Mouse (Mus musculus): ENCODE results near the gene Mrps27. TPM values are rescaled to one million over a fixed set of nuclear protein-coding genes. Genes with fewer than 3 reads are reported as not detected.
"Not testable (repeated sequence)": the region's sequence is repeated elsewhere in the genome, so short reads cannot be mapped to it uniquely, and the experiment has no call there.

Gene Mrps27
- 10 to 100 TPM; 30.6 to 33.3 TPM for total RNA-seq (2021)
- long read RNA-seq, experiment 1, transcript Mrps27-201 (11 exons, 1,849 nt): major isoform, 76 of 86 reads
- long read RNA-seq, experiment 1, partial matches to known transcripts: 3 of 86 reads
- long read RNA-seq, experiment 1, other reads (novel, unspliced or antisense): 7 of 86 reads
- long read RNA-seq, experiment 2, transcript Mrps27-201 (11 exons, 1,849 nt): major isoform, 88 of 99 reads
- long read RNA-seq, experiment 2, partial matches to known transcripts: 4 of 99 reads
- long read RNA-seq, experiment 2, other reads (novel, unspliced or antisense): 7 of 99 reads

DNA sequence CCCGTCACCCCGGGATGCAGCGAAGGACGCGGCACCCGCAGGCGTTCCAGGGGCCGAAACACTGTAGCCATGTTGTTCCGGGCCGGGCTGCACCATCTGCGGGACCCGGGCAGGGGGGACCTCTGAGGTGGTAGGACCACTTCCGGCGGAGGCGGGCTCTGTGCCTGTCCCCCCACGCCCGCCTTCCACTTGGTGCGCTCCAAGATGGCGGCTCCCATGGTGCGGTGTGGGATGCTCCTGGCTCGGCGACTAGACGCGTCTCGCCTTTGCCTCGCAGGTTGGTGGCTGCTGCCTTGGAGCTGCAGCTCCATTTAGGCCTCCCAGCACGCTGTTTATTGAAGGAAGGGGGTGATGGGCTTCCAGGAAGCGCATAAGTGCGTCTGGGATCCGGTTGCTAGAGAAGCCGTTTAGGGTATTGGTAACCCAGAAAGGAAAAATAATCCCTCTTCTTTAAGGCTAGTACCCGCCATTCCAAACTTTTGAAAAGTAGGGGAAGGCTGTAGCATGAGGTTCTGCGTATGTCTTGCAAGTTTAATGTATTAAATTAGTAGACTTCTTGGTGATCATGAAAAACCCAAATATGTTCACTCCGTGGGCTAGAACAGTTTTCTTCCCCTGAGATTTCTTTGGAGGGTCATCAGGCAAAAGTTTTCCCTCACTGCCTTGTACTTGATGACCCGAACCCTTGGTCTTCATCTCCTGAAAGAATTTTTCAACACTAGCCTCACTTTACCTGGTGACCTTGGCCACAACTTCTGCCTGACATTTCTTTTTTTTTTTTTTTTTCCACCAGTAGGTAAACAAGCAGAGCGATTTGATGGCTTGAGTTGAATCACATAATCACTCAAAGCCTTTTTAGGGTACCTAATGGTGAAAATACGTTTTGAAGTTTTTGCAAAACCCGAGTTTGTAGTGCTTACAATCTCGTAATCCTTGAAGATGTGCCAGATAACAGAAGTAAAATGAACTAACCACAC lies at the start of gene Mrps27, which contains the start of gene Ptcd2:
TSS of gene Mrps27 (plus strand) at position 188 of the 977 bp plus-strand sequence.
TSS of gene Ptcd2 (minus strand) at position 107 of the 977 bp plus-strand sequence.
- peak; percentile 92 to 97 for DNase-seq (ENCODE audit: low spot score in 2 of 2)

DNA sequence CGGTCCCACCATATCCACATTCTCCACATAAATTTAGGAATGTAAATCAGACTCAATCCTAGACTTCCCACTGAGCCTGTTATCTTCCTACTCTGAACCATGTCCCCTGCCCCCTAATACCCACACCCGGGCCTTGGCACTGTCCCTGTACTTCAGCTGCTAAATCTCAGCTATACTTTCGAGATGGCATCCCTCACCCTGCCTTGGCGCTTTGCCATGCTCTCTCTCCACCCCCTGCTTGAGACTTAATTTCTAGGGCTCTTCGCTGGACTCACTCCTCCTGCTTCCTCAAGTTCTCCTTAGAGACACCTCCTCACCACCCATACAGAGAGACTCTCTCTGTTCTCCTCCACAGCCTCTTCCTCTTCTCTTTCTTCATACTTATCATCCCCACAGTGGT lies 44.7 kb upstream of the Mrps27 start:
- no peak for DNase-seq (ENCODE audit: low spot score in 2 of 2)

DNA sequence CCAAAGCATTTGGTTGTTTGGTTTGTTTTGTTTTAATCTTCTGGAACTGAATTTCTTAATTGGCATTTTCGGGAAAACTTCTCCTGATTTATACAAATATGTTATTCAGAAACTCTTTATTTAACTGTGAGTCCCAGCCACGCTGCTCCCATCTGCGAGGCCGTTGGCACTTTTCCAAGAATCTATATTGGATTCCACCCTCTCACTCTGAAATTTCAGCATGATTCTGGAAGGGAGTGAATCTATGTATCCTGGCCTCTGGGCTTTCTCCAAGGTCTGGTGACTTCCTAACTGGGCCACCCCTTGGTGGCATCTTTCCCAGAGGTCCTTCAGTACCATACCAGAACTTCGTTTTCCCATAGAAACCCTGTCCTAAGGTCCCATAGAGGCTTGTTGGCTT lies 40.7 kb upstream of the Mrps27 start:
- no peak for DNase-seq (ENCODE audit: low spot score in 2 of 2)

DNA sequence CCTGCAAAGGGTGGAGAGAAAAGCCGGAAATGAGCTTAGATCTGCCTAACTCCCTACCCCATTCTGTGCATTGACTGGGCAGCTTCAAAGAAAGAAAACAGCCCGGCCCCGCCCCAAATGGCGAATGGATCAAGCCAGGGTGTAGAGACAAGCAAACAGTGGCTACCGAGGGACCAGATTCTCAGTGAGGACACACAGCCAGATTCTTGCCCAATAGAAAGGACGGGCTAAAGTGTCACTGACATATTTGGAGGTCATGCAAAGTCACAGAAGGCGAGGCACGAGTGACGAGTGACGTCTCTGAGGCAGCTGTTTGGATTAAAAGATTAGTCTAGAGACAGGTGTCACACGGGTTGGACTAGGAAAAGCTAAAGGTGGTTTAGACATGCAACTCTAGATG lies 40.2 kb upstream of the Mrps27 start:
- peak in 1 of 2 experiments; percentile 57 for DNase-seq (ENCODE audit: low spot score in 2 of 2)

DNA sequence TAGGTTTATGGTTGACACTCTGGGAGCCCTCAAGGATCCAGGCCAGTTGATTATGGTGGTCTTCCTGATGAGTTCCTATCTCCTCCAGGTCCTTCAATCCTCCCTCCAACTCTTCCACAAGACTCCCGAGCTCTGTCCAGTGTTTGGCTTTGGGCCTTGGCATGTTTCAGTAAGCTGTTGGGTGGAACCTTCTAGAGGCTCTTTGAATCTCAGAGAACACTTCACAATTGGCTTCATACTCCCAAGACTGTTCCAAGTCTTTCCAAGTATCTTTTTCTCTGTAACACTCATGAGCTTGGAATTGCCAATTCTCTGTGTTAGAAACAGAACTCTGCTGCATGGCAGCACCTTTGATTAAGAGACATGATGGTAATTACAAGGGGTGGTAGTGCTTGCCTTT lies 39.4 kb upstream of the Mrps27 start:
- no peak for DNase-seq (ENCODE audit: low spot score in 2 of 2)

DNA sequence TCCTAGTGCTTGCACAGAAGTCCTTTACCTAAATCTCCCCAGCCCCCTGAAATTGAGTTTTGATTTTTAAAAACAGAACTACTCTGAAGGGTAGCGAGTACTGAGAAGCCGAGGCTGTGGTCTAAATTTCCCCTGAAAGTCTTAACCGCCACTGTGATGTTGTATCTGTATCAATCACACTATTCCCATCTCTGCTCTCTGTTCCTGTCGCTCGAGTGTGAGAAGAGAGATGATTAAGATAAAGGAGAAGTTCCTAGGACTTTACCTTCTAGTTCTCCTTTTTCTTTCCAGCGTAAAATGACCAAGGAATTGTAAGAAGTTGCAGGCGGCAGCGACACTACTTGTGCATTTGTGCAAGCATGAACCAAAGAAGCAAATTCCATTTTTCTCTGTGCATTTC lies 38.4 kb upstream of the Mrps27 start:
- no peak for DNase-seq (ENCODE audit: low spot score in 2 of 2)

DNA sequence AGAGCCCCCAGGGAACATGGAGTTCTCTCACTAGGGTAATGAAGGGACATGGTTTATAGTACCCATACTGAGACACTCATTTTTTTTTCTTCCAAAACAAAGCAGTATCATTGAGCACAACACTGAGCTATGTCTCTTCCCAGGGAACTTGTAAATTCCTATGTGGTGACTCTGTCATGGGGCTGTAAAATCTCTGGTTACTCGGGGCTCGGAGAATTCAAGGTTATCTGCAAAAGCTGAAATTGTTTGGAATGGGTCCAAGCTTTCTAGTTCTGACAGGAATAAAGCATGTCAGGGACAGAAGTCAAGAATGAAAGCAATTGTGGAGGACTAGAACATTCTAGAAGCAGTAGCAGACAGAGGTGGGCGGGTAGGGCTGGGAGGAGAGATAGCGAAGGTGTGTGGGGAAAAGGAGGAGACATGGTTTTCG lies 36.6 kb upstream of the Mrps27 start:
- DNase-seq (ENCODE audit: low spot score in 2 of 2): no peak

DNA sequence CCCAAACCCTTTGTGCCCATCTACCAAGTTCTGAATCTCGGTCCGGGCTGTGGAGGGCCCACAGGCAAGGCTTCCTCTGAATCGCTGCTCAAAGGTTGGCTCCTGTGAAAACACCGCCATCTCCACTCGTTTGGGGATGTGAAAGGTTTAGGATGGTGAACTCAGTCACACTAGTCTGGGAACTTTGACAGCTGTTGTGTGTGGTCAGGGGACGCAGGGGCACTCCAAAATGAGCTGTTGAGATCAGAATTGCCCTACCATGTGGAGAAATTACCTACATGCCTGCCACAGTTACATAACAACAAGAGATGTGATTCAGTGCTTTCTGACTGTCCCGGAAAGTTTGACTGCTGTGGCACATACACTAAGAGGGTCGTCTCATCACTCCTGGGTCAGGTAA lies 36.2 kb upstream of the Mrps27 start:
- DNase-seq (ENCODE audit: low spot score in 2 of 2): no peak

DNA sequence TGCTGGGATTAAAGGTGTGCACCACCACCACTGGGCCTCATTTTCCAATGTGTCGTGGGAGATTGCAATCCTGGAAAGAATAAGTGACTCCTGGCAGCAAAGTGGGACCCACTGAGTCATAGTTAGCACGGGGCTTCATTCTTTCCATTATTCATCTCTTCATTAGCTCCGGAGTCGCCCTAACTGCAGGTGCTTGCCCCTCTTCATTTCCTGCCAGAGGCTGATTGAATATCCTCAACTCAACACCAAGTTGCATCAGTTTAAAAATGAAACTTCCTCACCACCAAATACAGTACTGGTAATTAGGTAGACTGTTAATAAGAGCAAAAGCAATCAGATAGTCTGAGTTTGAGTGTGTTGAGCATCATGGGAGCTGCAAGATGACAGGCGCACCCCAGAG lies 30.5 kb upstream of the Mrps27 start:
- no peak for DNase-seq (ENCODE audit: low spot score in 2 of 2)

DNA sequence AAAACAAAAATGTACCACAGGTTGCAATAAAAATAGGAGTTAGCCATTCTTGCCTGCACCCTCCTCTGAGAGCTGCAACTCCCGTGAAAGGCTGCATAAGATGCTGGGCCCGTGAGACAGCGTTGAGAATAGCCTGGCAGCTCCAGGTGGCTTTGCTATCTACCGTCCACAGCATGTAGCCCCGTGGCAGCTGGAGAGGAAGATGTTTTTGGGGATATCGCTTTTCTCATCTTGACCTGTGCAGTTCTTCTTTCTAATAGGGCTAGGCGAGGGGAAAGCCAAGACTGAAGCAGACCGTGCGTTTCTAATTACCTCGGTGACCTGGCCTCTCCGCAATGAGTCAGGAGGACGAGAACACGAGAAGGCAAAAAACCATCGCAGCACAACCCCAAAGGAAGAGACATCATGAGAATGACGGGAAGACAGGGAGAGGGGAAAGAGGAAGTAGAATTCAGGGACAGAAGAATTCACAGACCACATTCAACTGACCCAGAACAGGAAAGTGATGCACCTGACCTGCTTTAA lies 29.9 kb upstream of the Mrps27 start:
- DNase-seq (ENCODE audit: low spot score in 2 of 2): no peak

DNA sequence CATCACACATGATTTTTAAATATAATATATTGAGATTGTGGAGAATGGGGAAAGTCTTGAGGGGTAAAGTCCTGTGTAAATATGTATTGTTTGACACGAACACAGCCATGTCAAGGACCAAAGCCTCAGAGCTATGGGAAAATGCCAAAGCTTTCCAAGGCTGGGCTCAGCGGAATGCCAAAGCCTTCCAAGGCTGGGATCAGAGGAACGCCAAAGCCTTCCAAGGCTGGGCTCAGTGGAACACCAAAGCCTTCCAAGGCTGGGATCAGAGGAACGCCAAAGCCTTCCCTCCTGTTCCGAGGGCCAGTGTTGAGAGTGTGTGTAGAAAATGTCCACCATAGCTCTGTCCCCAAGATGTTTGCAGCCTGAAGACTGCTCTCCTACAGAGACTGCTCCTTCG lies 28.2 kb upstream of the Mrps27 start:
- DNase-seq (ENCODE audit: low spot score in 2 of 2): no peak

DNA sequence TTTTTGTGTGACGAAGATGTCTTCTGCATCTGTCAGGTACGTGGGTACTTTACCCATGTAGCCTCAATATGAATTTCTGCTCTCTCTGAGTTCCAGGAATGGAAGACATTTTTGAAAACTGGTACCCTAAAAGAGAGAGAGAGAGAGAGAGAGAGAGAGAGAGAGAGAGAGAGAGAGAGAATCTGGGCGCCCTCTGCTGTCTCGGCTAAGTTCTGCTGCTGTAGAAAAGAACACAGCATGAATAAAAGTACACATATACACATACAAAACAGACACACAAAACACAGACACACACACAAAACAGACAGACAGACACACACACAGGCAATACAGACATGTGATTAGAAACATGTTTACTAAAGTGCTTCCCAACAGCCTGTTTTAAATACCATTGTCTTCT lies 27.5 kb upstream of the Mrps27 start:
- DNase-seq (ENCODE audit: low spot score in 2 of 2): peak in 1 of 2 experiments; percentile 56

DNA sequence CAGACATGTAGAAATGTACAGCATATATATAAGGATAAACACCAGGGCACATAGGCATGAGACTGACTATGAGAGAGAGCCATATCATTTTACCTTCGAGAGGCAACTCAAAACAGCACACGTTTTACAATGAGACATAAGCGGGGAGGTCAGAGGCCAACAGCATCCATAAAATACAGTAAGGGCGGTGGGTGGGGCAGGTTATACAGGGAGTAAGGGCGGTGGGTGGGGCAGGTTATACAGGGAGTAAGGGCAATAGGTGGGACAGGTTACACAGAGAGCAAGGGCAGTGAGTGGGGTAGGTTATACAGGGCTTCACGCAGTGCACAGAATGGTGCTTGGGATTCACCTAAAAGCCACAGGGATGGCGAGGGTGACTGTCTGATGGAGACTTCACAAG lies 24.1 kb upstream of the Mrps27 start:
- DNase-seq (ENCODE audit: low spot score in 2 of 2): no peak

DNA sequence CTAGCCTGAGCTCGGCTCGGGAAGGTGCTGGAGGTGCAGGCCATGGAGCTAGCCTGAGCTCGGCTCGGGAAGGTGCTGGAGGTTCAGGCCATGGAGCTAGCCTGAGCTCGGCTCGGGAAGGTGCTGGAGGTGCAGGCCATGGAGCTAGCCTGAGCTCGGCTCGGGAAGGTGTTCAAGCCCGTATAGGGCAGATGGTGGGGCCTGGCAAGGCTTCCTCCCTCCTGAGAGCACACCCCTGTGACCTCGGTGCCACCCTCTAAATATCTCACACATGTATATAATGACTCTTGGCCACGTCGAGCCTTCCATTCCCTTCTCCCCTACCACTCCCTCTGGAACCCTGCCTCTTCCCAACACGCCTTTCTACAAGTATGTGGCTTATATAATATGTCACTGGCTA lies 21.7 kb upstream of the Mrps27 start:
- DNase-seq (ENCODE audit: low spot score in 2 of 2): not testable (repeated sequence)

DNA sequence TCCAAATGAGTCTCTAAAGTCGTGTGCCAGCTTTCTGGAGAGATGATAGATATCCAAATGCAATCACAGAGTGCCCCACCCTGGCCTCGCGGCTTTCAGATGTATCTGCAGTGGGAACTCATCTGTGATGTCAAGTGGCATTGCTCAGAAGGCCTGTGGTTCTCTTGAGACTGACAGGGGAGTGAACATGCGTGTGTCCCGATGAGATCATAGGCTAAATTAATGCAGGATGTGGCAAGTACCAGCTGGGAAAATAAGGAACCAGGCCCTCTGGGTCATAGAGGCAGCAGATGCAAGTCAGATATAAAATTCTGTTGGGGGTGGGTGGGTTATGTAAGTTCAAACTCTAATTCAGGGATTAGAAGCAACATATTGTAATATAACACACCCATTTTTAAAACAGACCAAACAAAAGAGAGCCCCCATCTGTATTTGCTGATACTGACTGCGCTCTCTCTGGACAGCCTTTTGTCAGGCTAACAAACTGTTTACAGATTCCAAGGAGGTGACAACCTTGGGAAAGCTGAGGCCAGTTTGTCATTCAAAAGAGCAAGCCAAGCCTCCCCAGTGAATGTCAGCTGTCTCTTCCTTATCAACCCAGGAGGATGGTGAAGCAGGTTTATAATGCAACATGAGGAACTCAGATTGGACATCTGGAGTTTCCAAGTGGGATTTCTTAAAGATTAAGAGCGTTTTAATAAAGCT lies 20.8 kb upstream of the Mrps27 start:
- DNase-seq (ENCODE audit: low spot score in 2 of 2): no peak

DNA sequence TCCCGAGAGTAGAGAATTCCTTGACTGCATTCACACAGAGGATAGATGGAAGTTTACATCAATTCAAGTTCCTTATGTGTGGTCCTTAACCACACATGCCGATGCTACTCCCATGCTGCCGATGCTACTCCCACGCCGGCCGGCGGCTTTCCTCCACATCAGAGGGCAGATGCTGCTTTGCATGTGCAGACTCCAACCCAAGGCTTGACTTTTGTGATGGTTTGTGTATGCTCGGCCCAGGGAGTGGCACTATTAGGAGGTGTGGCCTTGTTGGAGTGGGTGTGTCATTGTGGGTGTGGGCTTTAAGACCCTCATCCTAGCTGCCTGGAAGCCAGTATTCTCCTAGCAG lies 20.3 kb upstream of the Mrps27 start:
- DNase-seq (ENCODE audit: low spot score in 2 of 2): not testable (repeated sequence)

DNA sequence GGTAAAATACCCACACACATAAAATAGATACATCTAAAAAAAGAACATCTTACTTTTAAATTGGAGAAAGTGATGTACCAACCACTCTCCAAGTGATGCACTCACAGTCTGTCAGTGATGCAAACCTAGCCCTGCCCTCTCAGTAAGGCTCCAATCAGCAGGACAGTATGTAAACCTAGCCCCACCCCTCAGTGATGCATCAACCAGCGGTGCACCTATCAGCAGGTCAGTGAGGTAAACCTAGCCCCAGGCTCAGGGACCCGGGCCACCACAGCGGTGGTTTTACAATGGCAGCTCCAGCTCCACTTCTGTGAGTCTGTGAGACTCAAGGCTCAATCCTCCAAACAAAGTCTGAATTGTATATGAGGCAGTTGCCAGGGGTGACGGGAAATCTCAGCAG lies 13.3 kb upstream of the Mrps27 start:
- DNase-seq (ENCODE audit: low spot score in 2 of 2): no peak

DNA sequence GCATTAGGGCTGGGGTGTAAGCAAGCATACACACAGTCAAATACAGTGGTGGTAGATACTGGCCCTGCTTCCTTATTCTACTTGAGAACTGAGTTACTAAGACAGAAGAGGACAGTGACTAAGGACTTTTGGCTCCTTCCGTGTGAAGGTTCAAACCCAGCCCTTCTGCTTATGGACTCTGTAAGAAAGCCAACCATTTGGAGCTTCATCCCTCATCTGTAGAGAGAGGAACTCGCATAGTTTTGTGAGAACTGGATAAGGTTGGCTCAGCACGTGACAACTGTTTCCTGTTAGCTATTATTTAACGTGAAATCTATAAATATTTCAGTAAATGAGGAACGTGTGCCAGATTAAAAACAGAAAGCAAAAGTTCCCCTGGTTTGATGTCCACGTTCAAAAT lies 7.1 kb upstream of the Mrps27 start:
- no peak for DNase-seq (ENCODE audit: low spot score in 2 of 2)

DNA sequence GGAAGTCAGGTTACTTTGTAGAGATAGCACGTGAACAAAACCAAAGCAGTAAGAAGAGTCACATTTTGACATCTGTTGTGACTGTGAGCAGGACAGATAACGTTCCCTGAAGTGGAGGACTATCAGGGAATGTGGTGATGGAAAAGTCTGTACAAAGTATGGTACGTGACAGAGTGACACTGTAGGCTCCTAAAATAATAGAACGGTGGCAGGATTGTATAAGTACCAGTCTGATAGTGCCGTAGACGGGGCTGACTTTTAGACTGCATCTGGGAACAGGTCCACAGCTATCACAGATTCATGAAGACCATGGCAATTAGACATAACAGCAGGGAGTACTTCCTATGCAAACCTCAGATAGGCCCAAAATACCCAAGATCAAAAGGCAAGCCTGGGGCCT lies 3.1 kb upstream of the Mrps27 start:
- no peak for DNase-seq (ENCODE audit: low spot score in 2 of 2)

DNA sequence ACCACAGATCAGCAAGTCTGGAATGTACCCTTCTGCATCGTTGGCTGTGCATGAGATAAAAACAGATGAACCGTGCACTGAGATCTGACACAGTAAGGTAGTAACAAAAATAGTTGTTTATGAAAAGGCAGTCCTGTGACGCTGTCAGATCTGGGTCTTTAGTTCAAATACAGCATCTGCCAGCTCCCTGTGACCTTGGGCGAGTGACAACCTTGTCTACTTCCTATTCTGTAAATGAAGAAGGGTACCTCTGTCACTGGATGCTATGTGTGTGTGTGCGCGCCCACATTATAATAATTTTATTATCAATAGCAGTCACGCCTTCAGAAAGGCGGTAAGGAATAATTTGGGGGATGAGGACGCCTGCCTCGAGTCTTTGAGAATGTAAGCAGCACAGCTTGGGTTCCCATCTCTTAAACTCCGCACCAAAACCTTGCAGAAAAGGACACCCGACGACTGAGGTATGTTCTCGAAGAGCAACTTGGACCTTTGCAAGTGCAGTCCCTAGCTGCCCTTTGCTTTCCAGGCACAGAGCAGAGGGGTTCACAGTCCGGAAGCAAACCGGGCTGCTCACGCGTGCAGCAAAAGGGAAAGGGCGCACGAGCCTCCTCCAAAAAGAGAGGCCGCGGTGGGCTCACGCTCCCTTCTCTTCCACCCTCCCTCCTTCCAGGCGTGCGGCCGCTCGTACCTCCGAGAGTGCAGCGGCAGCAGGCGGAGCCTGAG lies 549 bp upstream of the Mrps27 start:
- no peak for DNase-seq (ENCODE audit: low spot score in 2 of 2)

DNA sequence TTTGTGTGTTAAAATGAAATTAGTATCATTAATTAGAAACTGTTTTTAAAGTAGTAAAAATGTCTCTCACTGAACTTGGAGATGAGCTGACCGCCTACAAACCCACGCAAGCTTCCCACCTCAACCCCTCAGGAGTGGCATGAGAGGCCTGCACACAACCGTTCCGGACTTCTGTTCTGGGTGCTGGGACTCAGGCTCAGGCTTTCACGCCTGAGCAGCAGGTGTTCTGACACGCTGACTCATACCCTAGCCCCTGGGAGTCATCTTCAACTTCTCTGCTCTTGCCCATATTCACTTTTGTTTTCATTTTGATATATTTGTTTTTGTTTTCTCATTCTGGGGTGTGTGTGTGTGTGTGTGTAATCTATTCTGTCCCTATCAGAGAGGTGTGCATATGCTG lies 5.4 kb downstream of the Mrps27 start:
- DNase-seq (ENCODE audit: low spot score in 2 of 2): no peak
